Mouse (Mus musculus): ENCODE data around the gene G430095P16Rik. TPM values are rescaled to one million over a fixed set of nuclear protein-coding genes. Genes with fewer than 3 reads are reported as not detected.
A peak's percentile ranks its signal among the peaks of the same experiment; 100 is the strongest.

The G430095P16Rik gene
- 0.61 and 3.4 TPM in 2 replicates for total RNA-seq (2017)

GRCm38 (mm10) chr8:84722850-84723570 is at the start of gene G430095P16Rik:
G430095P16Rik (plus strand) TSS chr8:84723007.
- peak; percentile 52 for ATAC-seq (ENCODE audit: extremely low read depth, insufficient number of reproducible peaks, low FRiP score, poor library complexity, severe bottlenecking)

DNA sequence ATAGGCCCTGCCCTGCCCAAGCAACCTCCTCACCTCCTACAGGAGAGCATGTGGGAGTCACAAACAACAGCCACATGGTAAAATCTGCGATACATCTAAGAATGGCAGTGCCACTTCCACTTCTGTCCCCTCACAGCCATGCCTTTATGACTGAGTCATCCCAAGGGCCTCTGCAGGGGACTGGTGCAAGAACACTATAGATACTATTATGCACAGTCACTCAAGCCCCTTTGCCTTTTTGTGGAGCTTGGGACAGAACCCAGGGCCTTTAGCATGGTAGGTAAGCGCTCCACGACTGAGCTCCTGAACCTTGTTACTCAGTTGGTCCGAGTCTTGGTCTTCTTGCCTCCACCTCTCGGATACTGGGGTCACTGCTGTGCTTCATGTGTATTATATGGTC is 45.5 kb upstream of the G430095P16Rik start:
- ATAC-seq (ENCODE audit: extremely low read depth, insufficient number of reproducible peaks, low FRiP score, poor library complexity, severe bottlenecking), result no peak

- ATAC-seq (ENCODE audit: extremely low read depth, insufficient number of reproducible peaks, low FRiP score, poor library complexity, severe bottlenecking), result no peak
Observed at GRCm38 (mm10) chr8:84681476-84681875, 41.3 kb upstream of the G430095P16Rik start.

DNA sequence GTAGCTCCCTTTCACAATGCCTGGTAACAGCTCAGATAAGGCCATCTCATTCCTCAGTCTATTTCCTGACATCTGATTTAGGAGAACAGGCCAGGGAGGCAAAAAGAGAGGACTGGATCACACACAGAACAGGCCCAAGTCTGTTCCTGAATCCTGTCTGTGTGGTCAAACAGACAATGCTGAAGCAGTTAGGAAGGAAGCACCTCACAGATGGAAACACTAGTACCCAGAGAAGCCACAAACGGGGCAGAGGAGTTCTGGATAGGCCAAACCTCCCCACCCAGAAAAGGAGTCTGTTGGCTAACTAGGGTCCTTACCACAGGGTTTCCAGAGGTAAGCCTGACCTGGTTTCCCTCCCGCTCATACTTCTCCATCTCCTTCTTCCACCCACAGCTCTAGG is 40.5 kb upstream of the G430095P16Rik start:
- ATAC-seq (ENCODE audit: extremely low read depth, insufficient number of reproducible peaks, low FRiP score, poor library complexity, severe bottlenecking), result no peak

DNA sequence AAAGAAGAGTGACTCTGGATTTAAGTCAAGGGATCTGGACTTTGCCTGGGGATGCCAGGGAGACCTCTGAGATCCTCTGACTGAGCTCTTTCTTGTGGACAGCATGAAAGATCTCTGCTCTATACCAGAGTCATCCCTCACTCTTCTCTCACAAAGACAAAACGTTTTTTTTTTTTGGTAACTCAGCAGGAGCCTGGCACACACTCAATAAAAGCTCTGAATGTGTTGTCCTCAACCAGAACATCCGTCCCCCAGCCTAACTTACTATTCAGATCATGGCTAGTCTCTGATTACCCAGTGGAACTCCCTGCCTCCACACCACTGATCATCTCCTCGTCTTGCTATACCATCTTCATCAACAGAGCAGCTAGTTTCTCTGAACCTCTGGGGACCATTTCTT is 38.3 kb upstream of the G430095P16Rik start:
- no peak for ATAC-seq (ENCODE audit: extremely low read depth, insufficient number of reproducible peaks, low FRiP score, poor library complexity, severe bottlenecking)

GRCm38 (mm10) chr8:84686191-84687002 is 36.4 kb upstream of the G430095P16Rik start, which contains the start of gene Trmt1:
Trmt1 (plus strand) TSS chr8:84686307.
- no peak for ATAC-seq (ENCODE audit: extremely low read depth, insufficient number of reproducible peaks, low FRiP score, poor library complexity, severe bottlenecking)

- ATAC-seq (ENCODE audit: extremely low read depth, insufficient number of reproducible peaks, low FRiP score, poor library complexity, severe bottlenecking), result no peak
Observed at GRCm38 (mm10) chr8:84687003-84687704, 35.7 kb upstream of the G430095P16Rik start.

DNA sequence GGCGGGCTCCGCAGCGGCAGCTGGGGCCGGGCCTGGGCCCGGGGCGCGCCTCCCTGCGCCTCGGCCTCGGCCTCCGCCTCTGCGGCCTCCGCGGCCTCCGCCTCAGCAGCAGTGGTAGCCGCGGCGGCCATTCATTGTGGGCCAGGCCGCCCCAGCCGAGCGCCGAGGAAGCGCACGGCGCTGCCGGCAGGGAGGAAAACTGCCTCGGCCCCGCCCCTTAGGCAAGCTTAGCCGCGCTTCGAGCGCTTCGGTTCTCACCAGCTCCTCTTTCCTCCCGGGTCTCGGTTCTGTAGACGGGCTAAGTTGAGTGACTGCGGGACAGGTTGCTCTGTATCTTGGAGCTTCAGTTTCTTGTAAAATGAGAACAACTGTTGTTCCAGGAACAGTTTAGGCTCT is 35.1 kb upstream of the G430095P16Rik start, which contains the start of gene Nacc1:
TSS of gene Nacc1 (minus strand) at position 158 of the 396 bp plus-strand sequence.
- ATAC-seq (ENCODE audit: extremely low read depth, insufficient number of reproducible peaks, low FRiP score, poor library complexity, severe bottlenecking), result peak; percentile 74

GRCm38 (mm10) chr8:84689091-84689915 is 33.5 kb upstream of the G430095P16Rik start:
- peak; percentile 85 for ATAC-seq (ENCODE audit: extremely low read depth, insufficient number of reproducible peaks, low FRiP score, poor library complexity, severe bottlenecking)

- no peak for ATAC-seq (ENCODE audit: extremely low read depth, insufficient number of reproducible peaks, low FRiP score, poor library complexity, severe bottlenecking)
Observed at GRCm38 (mm10) chr8:84693332-84693731, 29.5 kb upstream of the G430095P16Rik start.

DNA sequence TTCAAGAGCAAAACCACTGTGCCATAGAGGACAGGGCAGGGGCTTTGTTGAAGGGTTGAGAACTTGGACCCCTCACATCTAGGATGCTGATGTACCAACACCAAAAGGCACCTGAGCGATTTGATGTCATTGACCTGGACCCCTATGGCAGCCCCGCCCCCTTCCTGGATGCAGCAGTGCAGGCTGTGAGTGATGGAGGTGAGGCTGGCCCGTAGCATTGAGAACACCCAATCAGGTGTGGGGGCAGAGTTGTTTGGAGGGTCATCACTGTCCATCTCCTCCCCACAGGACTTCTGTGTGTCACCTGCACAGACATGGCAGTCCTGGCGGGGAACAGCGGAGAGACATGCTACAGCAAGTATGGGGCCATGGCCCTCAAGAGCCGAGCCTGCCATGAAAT is 27.7 kb upstream of the G430095P16Rik start:
- no peak for ATAC-seq (ENCODE audit: extremely low read depth, insufficient number of reproducible peaks, low FRiP score, poor library complexity, severe bottlenecking)

DNA sequence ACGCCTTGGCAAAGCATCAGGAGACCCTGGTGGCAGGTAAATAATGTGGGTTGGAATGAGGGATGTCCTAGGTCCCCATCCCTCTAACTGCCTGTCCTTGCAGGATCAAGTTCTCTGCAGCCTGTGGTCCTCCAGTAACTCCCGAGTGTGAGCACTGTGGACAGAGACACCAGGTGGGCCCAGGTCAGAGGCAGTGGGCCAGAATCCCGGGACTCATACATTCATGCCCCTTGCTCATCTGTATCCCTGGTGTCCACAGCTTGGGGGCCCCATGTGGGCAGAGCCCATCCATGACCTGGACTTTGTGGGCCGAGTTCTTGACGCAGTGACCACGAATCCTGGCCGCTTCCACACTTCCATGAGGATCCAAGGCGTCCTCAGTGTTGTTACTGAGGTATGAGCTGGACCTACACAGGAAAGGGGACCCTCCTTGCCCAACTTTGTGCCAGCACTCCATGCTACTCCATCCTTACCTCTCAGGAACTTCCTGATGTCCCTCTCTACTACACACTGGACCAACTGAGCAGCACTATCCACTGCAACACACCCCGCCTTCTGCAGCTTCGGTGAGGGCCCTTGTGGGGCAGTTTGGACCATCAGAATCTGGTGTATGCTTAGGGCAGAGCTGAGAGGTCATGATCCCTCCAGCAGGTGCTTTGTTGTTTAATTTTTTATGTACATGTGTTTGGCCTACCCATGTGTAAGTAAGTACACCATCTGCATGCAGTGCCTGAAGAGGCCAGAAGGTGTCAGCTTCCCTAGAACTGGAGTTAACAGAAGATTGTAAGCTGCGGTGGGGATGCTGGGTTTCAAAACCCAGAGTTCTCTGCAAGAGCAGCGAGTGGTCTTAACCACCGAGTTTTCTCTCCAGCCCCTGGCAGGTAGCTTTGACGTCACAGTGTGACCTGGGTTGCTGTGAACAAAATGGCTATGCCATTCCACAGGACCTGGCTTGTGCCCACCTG is 25.4 kb upstream of the G430095P16Rik start:
- peak; percentile 34 for ATAC-seq (ENCODE audit: extremely low read depth, insufficient number of reproducible peaks, low FRiP score, poor library complexity, severe bottlenecking)

GRCm38 (mm10) chr8:84698288-84698687 is 24.5 kb upstream of the G430095P16Rik start:
- ATAC-seq (ENCODE audit: extremely low read depth, insufficient number of reproducible peaks, low FRiP score, poor library complexity, severe bottlenecking), result no peak

DNA sequence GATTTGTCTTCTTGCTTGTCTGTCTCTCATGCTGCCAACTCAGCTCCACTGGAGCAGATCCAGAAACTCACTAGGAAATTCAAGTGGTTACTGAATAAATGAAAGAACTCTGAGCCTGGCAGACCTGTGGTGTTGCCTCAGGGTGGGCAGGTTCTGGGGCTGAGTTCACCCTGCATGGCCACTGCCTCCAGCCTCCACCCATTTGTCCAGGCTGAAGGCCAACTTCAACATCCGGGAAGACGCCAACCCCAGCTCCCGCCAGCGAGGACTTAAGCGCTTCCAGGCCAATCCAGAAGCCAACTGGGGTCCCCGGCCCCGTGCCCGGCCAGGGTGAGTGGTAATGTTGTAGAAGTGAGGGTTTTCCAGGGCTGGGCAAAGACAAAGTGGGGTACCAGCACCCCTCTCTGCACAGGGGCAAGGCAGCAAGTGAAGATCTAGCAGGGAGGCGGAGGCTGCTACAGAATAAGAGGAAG is 23.8 kb upstream of the G430095P16Rik start:
- ATAC-seq (ENCODE audit: extremely low read depth, insufficient number of reproducible peaks, low FRiP score, poor library complexity, severe bottlenecking), result no peak

GRCm38 (mm10) chr8:84699861-84700322 is 22.9 kb upstream of the G430095P16Rik start:
- peak; percentile 35; the same call in 1 of the 2 replicates for ATAC-seq (ENCODE audit: extremely low read depth, insufficient number of reproducible peaks, low FRiP score, poor library complexity, severe bottlenecking)

GRCm38 (mm10) chr8:84700526-84700925 is 22.3 kb upstream of the G430095P16Rik start:
- ATAC-seq (ENCODE audit: extremely low read depth, insufficient number of reproducible peaks, low FRiP score, poor library complexity, severe bottlenecking), result no peak
